Mouse (Mus musculus): ENCODE measurements around the gene Plekhn1. TPM values are rescaled to one million over a fixed set of nuclear protein-coding genes. Genes with fewer than 3 reads are reported as not detected.

The Plekhn1 gene
- polyA plus RNA-seq, 1 experiment from 2014 or later, result 26.7 TPM

DNA sequence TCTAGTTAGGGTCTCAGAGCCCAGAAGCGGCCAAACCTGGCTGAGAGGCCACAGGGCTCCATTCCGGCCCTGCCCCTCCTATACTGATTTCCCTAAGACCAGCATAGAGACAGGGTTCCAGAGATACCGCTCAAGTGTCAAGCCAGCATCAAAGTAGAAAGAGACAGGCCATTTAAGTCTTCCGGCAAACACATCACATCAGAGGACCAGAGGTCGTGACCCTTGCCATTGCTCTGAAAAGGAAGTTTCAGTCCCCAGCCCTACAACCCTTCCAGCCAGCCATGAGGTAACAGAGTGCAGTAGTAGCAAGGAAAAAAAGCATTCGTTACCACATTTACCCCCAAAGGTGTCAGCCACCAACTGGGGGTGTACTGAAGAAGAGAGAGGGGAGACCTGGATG is 40.3 kb downstream of the Plekhn1 start:
- Histone ChIP-seq H3K4me3 (ENCODE audit: low read depth, low read length) (no peak overlapping the region), H3K4me1 (replicated peaks; ENCODE audit: control insufficient read depth, insufficient read depth, low read length) (peaks cover 55% of the 10 kb centered on the region), H3K9me3 (ENCODE audit: control insufficient read depth, low read length) (no peaks in the 10 kb centered on the region), H3K9ac (ENCODE audit: low read length) (no peak overlapping the region), H3K4me2 (ENCODE audit: low read depth, low read length, severe bottlenecking) (0 out of 2 replicates have a peak overlapping the region, but pooled peaks have one; percentile 18), H3K27me3 (ENCODE audit: control insufficient read depth, insufficient read depth, low read length) (no peaks in the 10 kb centered on the region), H3K36me3 (ENCODE audit: control insufficient read depth, insufficient read depth, low read length) (no peaks in the 10 kb centered on the region; the same call in 1 of the 2 replicates), H3K27ac (ENCODE audit: low read depth, low read length) (no peak overlapping the region)
- 32% methylated on average over 6 of the region's 6 CpGs for WGBS
- ATAC-seq (replicated peaks; ENCODE audit: low FRiP score) (no peak), DNase-seq (ENCODE audit: low spot score) (no peak)

- no peak overlapping the region for H3K4me3 ChIP-seq (ENCODE audit: low read depth, low read length)
- H3K9me3 ChIP-seq (ENCODE audit: control insufficient read depth, low read length), result no peaks in the 10 kb centered on the region
- H3K4me1 ChIP-seq (replicated peaks; ENCODE audit: control insufficient read depth, insufficient read depth, low read length), result peaks cover 59% of the 10 kb centered on the region
- no peak overlapping the region for H3K9ac ChIP-seq (ENCODE audit: low read length)
- H3K27me3 ChIP-seq (ENCODE audit: control insufficient read depth, insufficient read depth, low read length), result no peaks in the 10 kb centered on the region
- no peak overlapping the region for H3K4me2 ChIP-seq (ENCODE audit: low read depth, low read length, severe bottlenecking)
- ATAC-seq (replicated peaks; ENCODE audit: low FRiP score) (no peak), DNase-seq (ENCODE audit: low spot score) (no peak)
- 68% methylated on average over 5 of the region's 5 CpGs for WGBS
- no peak overlapping the region for H3K27ac ChIP-seq (ENCODE audit: low read depth, low read length)
- H3K36me3 ChIP-seq (ENCODE audit: control insufficient read depth, insufficient read depth, low read length), result no peaks in the 10 kb centered on the region; the same call in 1 of the 2 replicates
Observed at GRCm38 (mm10) chr4:156193906-156194305, 40.8 kb downstream of the Plekhn1 start.

DNA sequence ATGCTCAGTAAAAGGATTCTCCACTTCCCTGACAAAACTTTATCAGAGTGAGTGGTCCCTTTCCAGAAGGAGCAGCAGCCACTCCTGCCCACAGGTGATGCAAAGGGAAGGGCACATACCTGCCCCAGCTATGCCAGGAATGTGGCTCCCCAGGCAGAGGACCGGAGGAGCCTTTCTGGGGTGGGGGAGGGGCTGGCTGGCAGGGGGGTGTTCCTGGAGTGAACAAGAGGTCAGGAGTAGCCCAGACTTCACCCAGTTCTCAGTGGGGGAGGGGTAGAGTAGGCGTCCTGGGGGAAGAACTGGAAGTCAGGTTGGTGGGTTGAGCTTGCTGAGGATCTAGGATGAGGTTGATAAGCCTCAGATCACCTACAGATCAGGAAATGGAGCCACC is 41.5 kb downstream of the Plekhn1 start:
- H3K9ac ChIP-seq (ENCODE audit: low read length), result no peak overlapping the region
- no peak overlapping the region for H3K4me2 ChIP-seq (ENCODE audit: low read depth, low read length, severe bottlenecking)
- H3K36me3 ChIP-seq (ENCODE audit: control insufficient read depth, insufficient read depth, low read length), result no peaks in the 10 kb centered on the region; the same call in 1 of the 2 replicates
- 25% methylated on average over 2 of the region's 2 CpGs for WGBS
- H3K27ac ChIP-seq (ENCODE audit: low read depth, low read length), result no peak overlapping the region
- H3K9me3 ChIP-seq (ENCODE audit: control insufficient read depth, low read length), result no peaks in the 10 kb centered on the region
- no peak for ATAC-seq (replicated peaks; ENCODE audit: low FRiP score)
- no peak overlapping the region for H3K4me3 ChIP-seq (ENCODE audit: low read depth, low read length)
- H3K27me3 ChIP-seq (ENCODE audit: control insufficient read depth, insufficient read depth, low read length), result no peaks in the 10 kb centered on the region
- no peak for DNase-seq (ENCODE audit: low spot score)
- peaks cover 65% of the 10 kb centered on the region for H3K4me1 ChIP-seq (replicated peaks; ENCODE audit: control insufficient read depth, insufficient read depth, low read length)

GRCm38 (mm10) chr4:156192421-156193199 is 42.0 kb downstream of the Plekhn1 start:
- Histone ChIP-seq H3K4me3 (ENCODE audit: low read depth, low read length) (no peak overlapping the region), H3K4me2 (ENCODE audit: low read depth, low read length, severe bottlenecking) (no peak overlapping the region), H3K9ac (ENCODE audit: low read length) (no peak overlapping the region), H3K36me3 (ENCODE audit: control insufficient read depth, insufficient read depth, low read length) (no peaks in the 10 kb centered on the region; the same call in 1 of the 2 replicates), H3K27me3 (ENCODE audit: control insufficient read depth, insufficient read depth, low read length) (no peaks in the 10 kb centered on the region), H3K27ac (ENCODE audit: low read depth, low read length) (no peak overlapping the region), H3K9me3 (ENCODE audit: control insufficient read depth, low read length) (no peaks in the 10 kb centered on the region), H3K4me1 (replicated peaks; ENCODE audit: control insufficient read depth, insufficient read depth, low read length) (peaks cover 70% of the 10 kb centered on the region)
- ATAC-seq (replicated peaks; ENCODE audit: low FRiP score), result no peak
- WGBS, result 57% methylated on average over 8 of the region's 8 CpGs
- no peak for DNase-seq (ENCODE audit: low spot score)

- Histone ChIP-seq H3K36me3 (ENCODE audit: control insufficient read depth, insufficient read depth, low read length) (peaks cover 2% of the 10 kb centered on the region; the same call in 1 of the 2 replicates), H3K9me3 (ENCODE audit: control insufficient read depth, low read length) (no peaks in the 10 kb centered on the region), H3K4me3 (ENCODE audit: low read depth, low read length) (no peak overlapping the region), H3K27ac (ENCODE audit: low read depth, low read length) (peak overlapping the region; percentile 90), H3K4me1 (replicated peaks; ENCODE audit: control insufficient read depth, insufficient read depth, low read length) (peaks cover 69% of the 10 kb centered on the region), H3K9ac (ENCODE audit: low read length) (peak overlapping the region; percentile 36), H3K27me3 (ENCODE audit: control insufficient read depth, insufficient read depth, low read length) (no peaks in the 10 kb centered on the region), H3K4me2 (ENCODE audit: low read depth, low read length, severe bottlenecking) (peak overlapping the region; percentile 19; the same call in 1 of the 2 replicates)
- peak; percentile 78 for DNase-seq (ENCODE audit: low spot score)
- WGBS, result 4% methylated on average over 6 of the region's 6 CpGs
- peak; percentile 56 for ATAC-seq (replicated peaks; ENCODE audit: low FRiP score)
Observed at GRCm38 (mm10) chr4:156188811-156189323, 45.8 kb downstream of the Plekhn1 start.

DNA sequence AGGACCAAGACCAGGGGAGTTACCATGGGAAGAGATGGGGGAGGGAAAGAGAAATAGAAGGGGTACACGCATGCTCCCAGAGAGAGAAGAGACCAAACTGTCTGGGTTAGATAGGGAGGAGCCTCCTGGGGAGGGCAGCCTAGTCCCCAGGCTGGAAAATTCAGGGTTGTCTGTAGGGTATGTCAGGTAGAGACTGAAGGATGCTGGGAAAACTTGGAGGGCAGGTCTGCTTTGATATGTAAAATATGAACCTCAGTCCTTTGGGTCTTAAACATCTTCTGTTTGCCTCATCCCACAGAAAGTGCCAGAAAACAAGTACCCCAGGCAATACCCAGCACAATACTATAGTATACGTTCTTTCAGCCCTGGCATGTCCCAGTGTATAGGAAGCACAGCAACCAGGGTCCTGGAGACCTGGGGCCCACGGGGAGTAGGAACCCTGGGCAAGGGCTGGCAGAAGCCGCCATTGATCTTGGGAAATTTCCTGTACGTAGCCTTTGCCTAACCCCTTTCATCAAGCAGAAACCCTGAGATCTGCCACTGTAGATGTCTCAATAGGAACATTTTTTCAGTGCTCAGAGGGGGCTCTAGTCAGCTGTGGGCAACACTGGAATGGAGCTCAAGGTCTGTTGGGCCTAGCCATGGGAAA is 46.4 kb downstream of the Plekhn1 start:
- no peaks in the 10 kb centered on the region for H3K27me3 ChIP-seq (ENCODE audit: control insufficient read depth, insufficient read depth, low read length)
- H3K9ac ChIP-seq (ENCODE audit: low read length), result peak overlapping the region; percentile 25
- peaks cover 64% of the 10 kb centered on the region for H3K4me1 ChIP-seq (replicated peaks; ENCODE audit: control insufficient read depth, insufficient read depth, low read length)
- no peak overlapping the region for H3K4me3 ChIP-seq (ENCODE audit: low read depth, low read length)
- no peak for DNase-seq (ENCODE audit: low spot score)
- WGBS, result 30% methylated on average over 5 of the region's 5 CpGs
- 0 out of 2 replicates have a peak, but pooled peaks have one; percentile 1 for ATAC-seq (replicated peaks; ENCODE audit: low FRiP score)
- H3K9me3 ChIP-seq (ENCODE audit: control insufficient read depth, low read length), result no peaks in the 10 kb centered on the region
- peak overlapping the region; percentile 90 for H3K27ac ChIP-seq (ENCODE audit: low read depth, low read length)
- peak overlapping the region; percentile 19; the same call in 1 of the 2 replicates for H3K4me2 ChIP-seq (ENCODE audit: low read depth, low read length, severe bottlenecking)
- H3K36me3 ChIP-seq (ENCODE audit: control insufficient read depth, insufficient read depth, low read length), result peaks cover 2% of the 10 kb centered on the region; the same call in 1 of the 2 replicates

- Histone ChIP-seq H3K27me3 (ENCODE audit: control insufficient read depth, insufficient read depth, low read length) (no peaks in the 10 kb centered on the region), H3K9ac (ENCODE audit: low read length) (peak overlapping the region; percentile 76), H3K4me2 (ENCODE audit: low read depth, low read length, severe bottlenecking) (peak overlapping the region; percentile 64), H3K27ac (ENCODE audit: low read depth, low read length) (peak overlapping the region; percentile 91), H3K4me3 (ENCODE audit: low read depth, low read length) (peak overlapping the region; percentile 38), H3K9me3 (ENCODE audit: control insufficient read depth, low read length) (no peaks in the 10 kb centered on the region), H3K36me3 (ENCODE audit: control insufficient read depth, insufficient read depth, low read length) (peaks cover 2% of the 10 kb centered on the region; the same call in 1 of the 2 replicates), H3K4me1 (replicated peaks; ENCODE audit: control insufficient read depth, insufficient read depth, low read length) (peaks cover 48% of the 10 kb centered on the region)
- ATAC-seq (replicated peaks; ENCODE audit: low FRiP score), result peak; percentile 51
- DNase-seq (ENCODE audit: low spot score), result peak; percentile 87
- WGBS, result 4% methylated on average over 31 of the region's 31 CpGs
Observed at GRCm38 (mm10) chr4:156185950-156186850, 48.5 kb downstream of the Plekhn1 start.

- peak overlapping the region; percentile 76 for H3K9ac ChIP-seq (ENCODE audit: low read length)
- WGBS, result 65% methylated on average over 13 of the region's 13 CpGs
- H3K4me1 ChIP-seq (replicated peaks; ENCODE audit: control insufficient read depth, insufficient read depth, low read length), result peaks cover 42% of the 10 kb centered on the region
- no peak for DNase-seq (ENCODE audit: low spot score)
- no peaks in the 10 kb centered on the region for H3K27me3 ChIP-seq (ENCODE audit: control insufficient read depth, insufficient read depth, low read length)
- H3K4me3 ChIP-seq (ENCODE audit: low read depth, low read length), result peak overlapping the region; percentile 38
- H3K4me2 ChIP-seq (ENCODE audit: low read depth, low read length, severe bottlenecking), result peak overlapping the region; percentile 64
- no peak for ATAC-seq (replicated peaks; ENCODE audit: low FRiP score)
- H3K36me3 ChIP-seq (ENCODE audit: control insufficient read depth, insufficient read depth, low read length), result 0 out of 2 replicates have a peak, but pooled peaks cover 2% of the 10 kb centered on the region
- no peaks in the 10 kb centered on the region for H3K9me3 ChIP-seq (ENCODE audit: control insufficient read depth, low read length)
- H3K27ac ChIP-seq (ENCODE audit: low read depth, low read length), result peak overlapping the region; percentile 91
Observed at GRCm38 (mm10) chr4:156185456-156185949, 49.2 kb downstream of the Plekhn1 start.

All from forebrain, embryonic 11.5 days (tissue).